Mouse (Mus musculus) megakaryocyte, embryonic 14.5 days (primary cell): Measurements from ENCODE around the gene Dscam. TPM values are rescaled to one million over a fixed set of nuclear protein-coding genes. Genes with fewer than 3 reads are reported as not detected.

Source experiments
- H3K27me3 ChIP-seq: replicated peaks from 2 replicates; pipeline ENCODE3; 2012; ENCODE audit warnings: inconsistent platforms
- H3K36me3 ChIP-seq: replicated peaks from 2 replicates; pipeline ENCODE3; 2012; ENCODE audit warnings: low read length, inconsistent platforms, mixed read lengths
- H3K4me1 ChIP-seq: 2 replicates; pipeline ENCODE4 v1.6.1; 2012; ENCODE audit warnings: inconsistent platforms
- H3K4me3 ChIP-seq: replicated peaks from 2 replicates; pipeline ENCODE3; 2012; ENCODE audit warnings: moderate library complexity, mild to moderate bottlenecking, inconsistent platforms
- H3K9me3 ChIP-seq: 2 replicates; pipeline ENCODE4 v1.6.1; 2012; ENCODE audit warnings: inconsistent platforms
- FLI1 ChIP-seq: IDR thresholded peaks from 2 replicates; pipeline ENCODE4 v1.6.1; 2012; ENCODE audit warnings: low read length, inconsistent platforms, mixed read lengths
- GATA1 ChIP-seq: IDR thresholded peaks from 3 replicates; pipeline ENCODE4 v1.6.1; 2012; ENCODE audit warnings: mixed read lengths, low read length, inconsistent platforms, borderline replicate concordance
- polyA plus RNA-seq: library from polyadenylated mRNA; stranded (reverse); fragments of >175 nt; gene quantifications from 2 replicates; pipeline ENCODE4 v1.2.3, GENCODE M21; 2012; ENCODE audit warnings: low replicate concordance; ENCODE audit not compliant: insufficient read depth

Dscam gene
- polyA plus RNA-seq, 1 experiment: not detected

- Histone ChIP-seq H3K4me3 (no peak overlapping the region), H3K4me1 (no peaks in the 10 kb centered on the region), H3K27me3 (no peaks in the 10 kb centered on the region), H3K36me3 (no peaks in the 10 kb centered on the region), H3K9me3 (no peaks in the 10 kb centered on the region)
- TF ChIP-seq FLI1 (no peak), GATA1 (no peak)
Measured at GRCm38 (mm10) chr16:96634791-96635143, 535.8 kb downstream of the Dscam start.

GRCm38 (mm10) chr16:96634097-96634790, 536.3 kb downstream of the Dscam start:
- no peaks in the 10 kb centered on the region for H3K27me3 ChIP-seq
- H3K36me3 ChIP-seq: no peaks in the 10 kb centered on the region
- H3K9me3 ChIP-seq: no peaks in the 10 kb centered on the region
- TF ChIP-seq GATA1: no peak
- no peak for TF ChIP-seq FLI1
- no peak overlapping the region for H3K4me3 ChIP-seq
- no peaks in the 10 kb centered on the region for H3K4me1 ChIP-seq

GRCm38 (mm10) chr16:96630241-96630640, 540.3 kb downstream of the Dscam start:
- H3K4me3 ChIP-seq: no peak overlapping the region
- no peak for TF ChIP-seq FLI1
- TF ChIP-seq GATA1: no peak
- no peaks in the 10 kb centered on the region for H3K36me3 ChIP-seq
- no peaks in the 10 kb centered on the region for H3K27me3 ChIP-seq
- no peaks in the 10 kb centered on the region for H3K9me3 ChIP-seq
- H3K4me1 ChIP-seq: no peaks in the 10 kb centered on the region

- Histone ChIP-seq H3K4me1 (no peaks in the 10 kb centered on the region), H3K9me3 (no peaks in the 10 kb centered on the region), H3K27me3 (no peaks in the 10 kb centered on the region), H3K36me3 (no peaks in the 10 kb centered on the region), H3K4me3 (no peak overlapping the region)
- TF ChIP-seq FLI1 (no peak), GATA1 (no peak)
Measured at GRCm38 (mm10) chr16:96629623-96630022, 540.9 kb downstream of the Dscam start.

- Histone ChIP-seq H3K4me3 (no peak overlapping the region), H3K4me1 (no peaks in the 10 kb centered on the region), H3K27me3 (no peaks in the 10 kb centered on the region), H3K36me3 (no peaks in the 10 kb centered on the region), H3K9me3 (0 out of 2 replicates have a peak, but pooled peaks cover 3% of the 10 kb centered on the region)
- TF ChIP-seq GATA1 (no peak), FLI1 (no peak)
Measured at GRCm38 (mm10) chr16:96625468-96625867, 545.1 kb downstream of the Dscam start.

GRCm38 (mm10) chr16:96624570-96625411, 545.8 kb downstream of the Dscam start:
- TF ChIP-seq GATA1 (no peak), FLI1 (no peak)
- no peaks in the 10 kb centered on the region for H3K36me3 ChIP-seq
- no peaks in the 10 kb centered on the region for H3K4me1 ChIP-seq
- no peaks in the 10 kb centered on the region for H3K27me3 ChIP-seq
- H3K4me3 ChIP-seq: no peak overlapping the region
- 0 out of 2 replicates have a peak, but pooled peaks cover 3% of the 10 kb centered on the region for H3K9me3 ChIP-seq

- TF ChIP-seq FLI1: no peak
- no peak for TF ChIP-seq GATA1
- Histone ChIP-seq H3K9me3 (0 out of 2 replicates have a peak, but pooled peaks cover 3% of the 10 kb centered on the region), H3K36me3 (no peaks in the 10 kb centered on the region), H3K4me3 (no peak overlapping the region), H3K4me1 (no peaks in the 10 kb centered on the region), H3K27me3 (no peaks in the 10 kb centered on the region)
Measured at GRCm38 (mm10) chr16:96620861-96621260, 549.7 kb downstream of the Dscam start.

GRCm38 (mm10) chr16:96620402-96620801, 550.1 kb downstream of the Dscam start:
- Histone ChIP-seq H3K4me1 (no peaks in the 10 kb centered on the region), H3K27me3 (no peaks in the 10 kb centered on the region), H3K9me3 (0 out of 2 replicates have a peak, but pooled peaks cover 3% of the 10 kb centered on the region), H3K4me3 (no peak overlapping the region), H3K36me3 (no peaks in the 10 kb centered on the region)
- no peak for TF ChIP-seq GATA1
- TF ChIP-seq FLI1: no peak

GRCm38 (mm10) chr16:96617772-96618171, 552.8 kb downstream of the Dscam start:
- H3K4me1 ChIP-seq: no peaks in the 10 kb centered on the region
- no peak for TF ChIP-seq FLI1
- TF ChIP-seq GATA1: no peak
- H3K27me3 ChIP-seq: no peaks in the 10 kb centered on the region
- H3K36me3 ChIP-seq: no peaks in the 10 kb centered on the region
- H3K9me3 ChIP-seq: 0 out of 2 replicates have a peak, but pooled peaks cover 3% of the 10 kb centered on the region
- no peak overlapping the region for H3K4me3 ChIP-seq

GRCm38 (mm10) chr16:96613275-96613674, 557.3 kb downstream of the Dscam start:
- Histone ChIP-seq H3K27me3 (no peaks in the 10 kb centered on the region), H3K36me3 (no peaks in the 10 kb centered on the region), H3K9me3 (no peaks in the 10 kb centered on the region), H3K4me3 (no peak overlapping the region), H3K4me1 (no peaks in the 10 kb centered on the region)
- TF ChIP-seq GATA1 (no peak), FLI1 (no peak)

- Histone ChIP-seq H3K4me3 (no peak overlapping the region), H3K27me3 (no peaks in the 10 kb centered on the region), H3K36me3 (no peaks in the 10 kb centered on the region), H3K4me1 (no peaks in the 10 kb centered on the region), H3K9me3 (no peaks in the 10 kb centered on the region)
- no peak for TF ChIP-seq GATA1
- TF ChIP-seq FLI1: no peak
Measured at GRCm38 (mm10) chr16:96610806-96611205, 559.7 kb downstream of the Dscam start.
